Mouse (Mus musculus) testis, adult 2 months (tissue): ENCODE measurements around the gene Wdr19. TPM values are rescaled to one million over a fixed set of nuclear protein-coding genes. Genes with fewer than 3 reads are reported as not detected.
A peak's percentile ranks its signal among the peaks of the same experiment; 100 is the strongest.
"Not testable (repeated sequence)": the region's sequence is repeated elsewhere in the genome, so short reads cannot be mapped to it uniquely, and the experiment has no call there.

Experiments used
- H3K27ac ChIP-seq: fragments of 200-500 bp; 2 replicates; pipeline ENCODE4 v1.5.1; 2012; ENCODE audit warnings: low read depth, low read length; ENCODE audit not compliant: control insufficient read depth, insufficient read depth
- H3K27me3 ChIP-seq: fragments of 200-500 bp; 2 replicates; pipeline ENCODE4 v1.6.1; 2012; ENCODE audit warnings: mild to moderate bottlenecking, low read length, moderate library complexity; ENCODE audit not compliant: control insufficient read depth, insufficient read depth
- H3K36me3 ChIP-seq: fragments of 200-500 bp; 2 replicates; pipeline ENCODE4 v1.6.1; 2012; ENCODE audit warnings: mild to moderate bottlenecking, low read length; ENCODE audit not compliant: control insufficient read depth, insufficient read depth
- H3K4me1 ChIP-seq: fragments of 200-500 bp; 2 replicates; pipeline ENCODE4 v1.6.1; 2012; ENCODE audit warnings: low read length; ENCODE audit not compliant: control insufficient read depth, insufficient read depth
- H3K4me3 ChIP-seq: fragments of 200-500 bp; 2 replicates; pipeline ENCODE4 v1.5.1; 2012; ENCODE audit warnings: low read depth, mild to moderate bottlenecking, low read length, moderate library complexity, mixed read lengths; ENCODE audit not compliant: control insufficient read depth
- CTCF ChIP-seq: fragments of 200-500 bp; IDR thresholded peaks from 2 replicates; pipeline ENCODE4 v1.5.1; 2012; ENCODE audit warnings: low read depth, mild to moderate bottlenecking, inconsistent platforms, low read length, moderate library complexity; ENCODE audit not compliant: control insufficient read depth, insufficient read depth, insufficient replicate concordance
- POLR2A ChIP-seq: fragments of 200-500 bp; IDR thresholded peaks from 2 replicates; pipeline ENCODE4 v1.6.1; 2012; ENCODE audit warnings: low read depth, mild to moderate bottlenecking, inconsistent platforms, low read length, moderate library complexity; ENCODE audit not compliant: control insufficient read depth
- polyA plus RNA-seq: library from polyadenylated mRNA; depleted of rRNA; stranded (reverse); fragments of >200 nt; gene quantifications from 2 replicates; pipeline ENCODE4 v1.2.3, GENCODE M21; 2012

Wdr19 gene
- polyA plus RNA-seq, 1 experiment, result 19.4 TPM

- peaks cover 2% of the 10 kb centered on the region for H3K4me1 ChIP-seq
- H3K36me3 ChIP-seq, result no peaks in the 10 kb centered on the region; the same call in 1 of the 2 replicates
- peak overlapping the region; percentile 58 for H3K27ac ChIP-seq
- H3K4me3 ChIP-seq, result no peak overlapping the region
- no peaks in the 10 kb centered on the region for H3K27me3 ChIP-seq
- TF ChIP-seq POLR2A (no peak), CTCF (no peak)
Observed at GRCm38 (mm10) chr5:65250185-65250855, 50.8 kb downstream of the Wdr19 start.

- Histone ChIP-seq H3K36me3 (peaks cover 2% of the 10 kb centered on the region), H3K4me1 (0 out of 2 replicates have a peak, but pooled peaks cover 3% of the 10 kb centered on the region), H3K27ac (no peak overlapping the region), H3K27me3 (no peaks in the 10 kb centered on the region), H3K4me3 (no peak overlapping the region)
- TF ChIP-seq CTCF, result no peak
Observed at GRCm38 (mm10) chr5:65257910-65258505, 58.5 kb downstream of the Wdr19 start.

- no peak overlapping the region for H3K4me3 ChIP-seq
- peaks cover 1% of the 10 kb centered on the region for H3K36me3 ChIP-seq
- TF ChIP-seq CTCF, result no peak
- no peak for TF ChIP-seq POLR2A
- no peaks in the 10 kb centered on the region for H3K27me3 ChIP-seq
- H3K27ac ChIP-seq, result no peak overlapping the region
- no peaks in the 10 kb centered on the region for H3K4me1 ChIP-seq
Observed at GRCm38 (mm10) chr5:65273966-65274365, 74.5 kb downstream of the Wdr19 start.

- TF ChIP-seq CTCF (no peak), POLR2A (no peak)
- H3K27ac ChIP-seq, result no peak overlapping the region
- no peaks in the 10 kb centered on the region for H3K4me1 ChIP-seq
- peaks cover 1% of the 10 kb centered on the region; the same call in 1 of the 2 replicates for H3K36me3 ChIP-seq
- peak overlapping the region; percentile 50 for H3K4me3 ChIP-seq
- no peaks in the 10 kb centered on the region for H3K27me3 ChIP-seq
Observed at GRCm38 (mm10) chr5:65279133-65279651, 79.7 kb downstream of the Wdr19 start.

- Histone ChIP-seq H3K27ac (no peak overlapping the region), H3K36me3 (no peaks in the 10 kb centered on the region; the same call in 1 of the 2 replicates), H3K4me3 (no peak overlapping the region), H3K27me3 (no peaks in the 10 kb centered on the region), H3K4me1 (no peaks in the 10 kb centered on the region)
- no peak for TF ChIP-seq POLR2A
- no peak for TF ChIP-seq CTCF
Observed at GRCm38 (mm10) chr5:65281216-65281615, 81.7 kb downstream of the Wdr19 start.

GRCm38 (mm10) chr5:65284171-65284570 lies 84.7 kb downstream of the Wdr19 start:
- TF ChIP-seq POLR2A, result no peak
- TF ChIP-seq CTCF, result peak; percentile 26; the same call in 1 of the 2 replicates

GRCm38 (mm10) chr5:65287751-65288701 lies 88.5 kb downstream of the Wdr19 start:
- Histone ChIP-seq H3K36me3 (peaks cover 2% of the 10 kb centered on the region), H3K4me1 (no peaks in the 10 kb centered on the region), H3K27me3 (no peaks in the 10 kb centered on the region), H3K4me3 (no peak overlapping the region), H3K27ac (no peak overlapping the region)
- no peak for TF ChIP-seq POLR2A
- TF ChIP-seq CTCF, result no peak

More at GRCm38 (mm10) chr5:65284171-65284570, 84.7 kb downstream of the Wdr19 start:
- H3K36me3 ChIP-seq, result no peaks in the 10 kb centered on the region; the same call in 1 of the 2 replicates
- H3K27me3 ChIP-seq, result no peaks in the 10 kb centered on the region
- no peak overlapping the region for H3K4me3 ChIP-seq
- no peaks in the 10 kb centered on the region for H3K4me1 ChIP-seq
- no peak overlapping the region for H3K27ac ChIP-seq

- H3K4me3 ChIP-seq, H3K36me3 ChIP-seq, H3K27me3 ChIP-seq, H3K4me1 ChIP-seq, H3K27ac ChIP-seq: not testable (repeated sequence)
Observed at GRCm38 (mm10) chr5:65289009-65289408, 89.5 kb downstream of the Wdr19 start.
